Mouse (Mus musculus) megakaryocyte-erythroid progenitor cell, adult 5-6 weeks (primary cell): ENCODE results near the gene Gnaq. TPM values are rescaled to one million over a fixed set of nuclear protein-coding genes. Genes with fewer than 3 reads are reported as not detected.
"Not testable (repeated sequence)": the region's sequence is repeated elsewhere in the genome, so short reads cannot be mapped to it uniquely, and the experiment has no call there.

Source experiments
- ATAC-seq: replicated peaks from 2 replicates; pipeline ENCODE4 v1.8.0; 2016; ENCODE audit warnings: mild to moderate bottlenecking, inconsistent platforms; ENCODE audit not compliant: severe bottlenecking, poor library complexity, low FRiP score, low TSS enrichment
- total RNA-seq, 2 experiments: library from RNA; stranded (forward) in 1 of 2; stranded (reverse) in 1 of 2; fragments of 200-1000, 215-1000 nt in 1 of 2; fragments of >200 nt in 1 of 2; fragmentation: Nextera tagmentation in 1 of 2; gene quantifications; 2 replicates each; pipeline ENCODE4 v1.2.3; 2014 to 2017

Gnaq gene
- total RNA-seq, 2 experiments from 2014 or later, result 6.2 to 20.8 TPM

DNA sequence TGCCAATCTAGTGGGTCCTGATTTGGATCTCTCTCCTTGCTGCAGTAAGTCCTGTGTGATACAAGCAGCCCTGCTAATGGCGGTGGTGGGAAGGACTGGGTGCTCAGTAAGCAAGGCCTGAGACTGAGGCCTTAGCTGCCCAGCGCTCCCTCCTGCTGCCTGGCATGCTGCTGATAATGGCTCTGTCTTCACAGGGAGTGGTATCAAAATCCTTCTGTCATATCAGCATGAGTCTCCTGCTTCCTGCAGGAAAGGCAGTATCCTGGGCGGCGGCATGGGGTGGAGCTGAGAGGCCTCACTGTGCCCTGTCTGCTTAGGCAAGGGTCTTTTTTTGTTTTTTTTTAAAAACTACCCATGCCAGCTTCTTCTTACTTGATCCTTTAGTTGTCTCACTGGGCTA, 9.2 kb downstream of the Gnaq start:
- peak; percentile 97 for ATAC-seq

DNA sequence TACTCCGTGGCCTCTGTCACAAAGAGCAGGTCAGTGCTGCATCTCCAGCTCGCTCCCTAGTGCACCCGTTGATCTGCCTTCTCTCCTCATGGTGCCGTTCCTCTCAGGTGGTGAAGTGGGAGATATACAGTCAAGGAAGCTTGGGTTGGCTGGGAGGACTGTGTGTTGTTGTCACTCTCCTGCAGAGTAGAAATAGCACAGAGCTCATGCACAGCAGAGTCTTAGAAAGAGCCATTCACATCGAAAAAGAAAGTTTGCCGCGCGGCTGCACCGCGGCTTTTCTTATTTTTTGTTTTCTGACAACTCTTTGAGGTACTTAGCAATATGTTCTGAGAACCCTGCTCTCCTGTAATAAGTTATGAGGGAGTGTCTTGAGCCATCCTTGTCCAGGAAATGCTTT, 10.4 kb downstream of the Gnaq start:
- ATAC-seq, result no peak

DNA sequence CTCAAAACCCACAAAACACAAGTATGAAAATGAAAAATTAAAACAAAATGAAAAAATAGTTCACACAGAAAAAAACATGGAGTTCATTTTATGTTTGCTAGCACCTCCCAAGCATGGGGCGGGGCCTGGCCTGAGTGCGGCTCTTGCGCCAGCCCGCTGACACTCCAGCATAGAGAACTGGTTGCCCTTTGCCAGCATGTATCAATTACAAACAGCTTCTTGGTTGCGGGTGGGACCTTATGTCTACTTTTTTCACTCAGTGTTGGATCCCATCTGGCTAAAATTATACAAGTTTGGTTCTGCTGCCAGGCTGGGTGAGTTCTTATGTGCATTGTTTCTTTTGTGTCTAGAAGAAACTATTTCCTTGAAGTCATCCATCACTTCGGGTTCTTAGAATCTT, 14.8 kb downstream of the Gnaq start:
- ATAC-seq, result no peak

DNA sequence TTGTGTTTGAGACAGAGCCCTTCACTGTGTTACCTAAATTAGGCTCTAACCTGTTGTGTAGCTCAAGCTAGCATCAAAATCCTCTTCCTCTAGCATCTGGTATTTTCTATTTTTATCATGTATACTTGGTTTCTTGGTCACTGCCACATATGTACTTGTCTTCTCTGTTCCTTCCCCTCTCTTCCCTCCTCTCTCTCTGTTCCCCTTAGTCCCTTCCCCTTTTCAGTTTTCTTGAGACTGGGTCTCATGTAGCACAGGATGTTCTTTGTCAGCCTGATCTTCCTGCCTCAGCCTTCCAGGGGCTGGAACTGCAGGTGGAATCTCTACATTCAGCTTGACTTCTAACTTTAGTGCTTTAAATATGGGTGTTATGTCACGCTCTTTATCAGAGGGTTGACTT, 16.5 kb downstream of the Gnaq start:
- no peak for ATAC-seq

DNA sequence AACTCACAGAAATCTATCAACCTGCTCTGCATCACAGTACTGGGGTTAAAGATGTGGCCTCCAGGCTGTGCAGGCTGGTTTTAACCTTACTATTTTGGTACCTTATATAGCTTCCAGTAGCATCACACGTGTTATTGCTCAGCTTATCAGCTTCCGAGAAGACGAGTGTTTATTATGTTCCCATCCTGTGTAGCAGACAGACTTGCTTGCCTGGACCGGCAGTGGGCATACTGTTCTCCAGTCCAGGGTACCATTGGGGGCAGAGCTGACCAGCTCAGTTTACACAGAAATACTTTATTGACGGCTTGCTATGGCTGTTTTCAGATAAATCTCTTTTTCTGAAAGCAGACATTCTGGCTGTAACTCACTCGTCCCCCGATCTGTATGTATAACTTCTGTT, 17.7 kb downstream of the Gnaq start:
- no peak for ATAC-seq

DNA sequence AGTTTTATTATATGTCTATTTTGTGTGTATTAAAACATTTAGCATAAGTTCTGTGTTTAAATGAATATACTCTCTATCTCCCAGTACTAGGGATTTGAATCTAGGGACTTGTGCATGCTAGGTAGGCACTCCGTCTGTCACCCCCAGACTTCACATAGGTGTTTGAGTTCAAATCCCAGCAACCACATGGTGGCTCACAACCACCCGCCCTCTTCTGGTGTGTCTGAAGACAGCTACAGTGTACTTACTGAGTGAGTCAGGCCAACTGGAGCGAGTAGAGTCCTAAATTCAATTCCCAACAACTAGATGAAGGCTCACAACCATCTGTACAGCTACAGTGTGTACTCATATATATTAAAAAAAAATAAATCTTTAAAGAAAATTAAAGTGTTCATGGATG, 21.2 kb downstream of the Gnaq start:
- ATAC-seq, result no peak

DNA sequence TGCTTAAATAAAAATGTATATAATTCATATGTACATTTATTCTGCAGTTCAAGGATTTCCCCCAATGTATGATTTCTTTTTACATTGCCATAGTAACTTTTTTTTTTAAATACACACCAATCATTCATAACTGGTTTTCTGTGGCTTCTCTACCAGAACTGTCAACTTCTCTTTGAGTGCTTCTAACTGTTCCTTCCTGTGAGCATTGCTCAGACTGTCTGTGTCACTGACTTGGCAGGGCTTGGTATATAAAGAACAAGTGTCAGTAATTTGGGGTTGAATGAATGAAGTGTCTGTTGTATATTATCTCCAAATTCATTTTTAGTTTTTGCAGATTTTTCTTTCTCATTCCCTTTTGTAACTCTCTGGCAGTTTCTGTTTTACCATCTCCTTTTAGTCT, 21.8 kb downstream of the Gnaq start:
- no peak for ATAC-seq

DNA sequence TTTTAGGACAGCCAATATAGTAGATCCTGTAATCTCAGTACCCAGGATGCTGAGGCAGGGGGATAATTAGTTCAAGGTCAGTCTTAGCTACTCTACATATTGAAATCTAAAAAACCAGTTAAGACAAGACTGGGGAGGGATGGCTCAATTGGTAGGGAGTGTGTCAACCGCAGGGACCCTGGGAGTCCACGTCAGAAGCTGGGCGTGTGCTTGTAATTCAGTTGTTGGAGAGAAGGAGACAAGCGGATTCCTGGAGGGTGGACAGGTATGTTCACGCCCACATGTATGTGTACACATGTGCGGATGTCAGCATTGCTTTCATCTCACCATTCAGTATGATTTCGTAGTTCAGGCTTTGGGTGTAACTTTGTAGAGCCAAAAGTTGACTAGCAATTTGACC, 24.5 kb downstream of the Gnaq start:
- ATAC-seq, result no peak

DNA sequence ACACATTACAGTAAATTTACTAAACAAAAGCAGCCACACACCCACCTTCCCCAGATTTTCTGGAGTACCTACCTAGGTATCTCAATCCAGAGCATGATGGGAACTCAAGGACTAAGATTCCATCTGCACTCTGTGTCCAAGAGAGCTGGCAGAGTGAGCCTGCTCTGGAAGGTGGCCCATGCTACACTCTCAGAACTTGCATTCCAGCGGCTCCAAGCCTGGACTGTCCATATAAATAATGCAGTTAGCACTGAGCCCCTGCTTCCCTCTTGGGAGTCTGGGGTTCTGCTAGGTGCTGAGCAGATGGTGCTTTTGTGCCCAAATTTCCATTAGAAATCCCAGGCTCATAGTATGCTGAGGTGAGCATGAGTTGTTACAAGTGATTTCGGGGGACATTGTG, 28.1 kb downstream of the Gnaq start:
- no peak for ATAC-seq

DNA sequence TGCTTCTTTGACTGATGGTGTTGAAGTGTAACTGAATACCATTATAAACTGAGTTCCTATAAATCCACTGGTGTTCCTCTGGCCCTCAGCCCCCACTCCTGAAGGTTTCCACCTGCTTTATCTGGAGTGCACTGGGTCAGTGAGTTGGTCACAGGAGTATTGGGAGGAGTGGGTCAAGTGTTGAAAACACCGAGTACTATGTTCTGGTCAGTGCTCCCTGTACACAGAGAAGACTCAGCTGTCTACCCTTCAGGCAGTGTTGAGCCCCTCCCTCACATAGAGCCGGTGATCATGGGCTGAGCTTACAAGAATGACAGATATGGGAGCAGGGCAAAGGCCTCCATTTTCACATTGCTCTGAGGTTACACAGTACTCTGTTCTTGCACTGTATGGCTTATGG, 28.6 kb downstream of the Gnaq start:
- ATAC-seq, result no peak

DNA sequence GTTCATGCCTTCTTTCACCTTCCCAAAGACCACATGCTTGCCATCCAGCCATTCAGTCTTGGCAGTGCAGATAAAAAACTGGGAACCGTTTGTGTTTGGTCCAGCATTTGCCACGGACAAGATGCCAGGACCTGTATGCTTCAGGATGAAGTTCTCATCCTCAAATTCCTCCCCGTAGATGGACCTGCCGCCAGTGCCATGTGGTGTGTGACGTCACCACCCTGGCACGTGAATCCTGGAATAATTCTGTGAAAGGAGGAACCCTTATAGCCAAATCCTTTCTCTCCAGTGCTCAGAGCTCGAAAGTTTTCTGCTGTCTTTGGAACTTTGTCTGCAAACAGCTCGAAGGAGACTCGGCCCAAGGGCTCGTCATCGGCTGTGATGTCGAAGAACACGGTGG, 31.8 kb downstream of the Gnaq start:
- not testable (repeated sequence) for ATAC-seq

DNA sequence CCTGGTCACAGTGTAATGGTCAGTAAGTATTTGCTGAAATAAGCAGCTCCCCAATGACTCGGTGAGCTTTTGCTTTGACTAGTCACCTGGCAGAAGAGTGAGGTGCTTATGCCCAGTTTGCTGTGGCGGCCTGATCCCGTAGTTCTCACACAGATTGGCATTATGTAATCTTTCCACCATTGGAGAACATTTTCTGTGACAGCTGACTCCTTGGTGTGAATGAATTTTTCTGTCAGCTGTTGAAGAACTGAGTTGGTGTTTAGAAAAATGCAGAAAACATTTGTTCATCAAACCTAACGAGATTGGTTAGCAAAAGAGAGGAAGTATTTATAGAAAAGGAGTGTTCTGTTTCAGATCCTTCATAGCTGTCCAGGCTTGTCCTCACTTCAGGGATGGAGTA, 34.6 kb downstream of the Gnaq start:
- ATAC-seq, result no peak

DNA sequence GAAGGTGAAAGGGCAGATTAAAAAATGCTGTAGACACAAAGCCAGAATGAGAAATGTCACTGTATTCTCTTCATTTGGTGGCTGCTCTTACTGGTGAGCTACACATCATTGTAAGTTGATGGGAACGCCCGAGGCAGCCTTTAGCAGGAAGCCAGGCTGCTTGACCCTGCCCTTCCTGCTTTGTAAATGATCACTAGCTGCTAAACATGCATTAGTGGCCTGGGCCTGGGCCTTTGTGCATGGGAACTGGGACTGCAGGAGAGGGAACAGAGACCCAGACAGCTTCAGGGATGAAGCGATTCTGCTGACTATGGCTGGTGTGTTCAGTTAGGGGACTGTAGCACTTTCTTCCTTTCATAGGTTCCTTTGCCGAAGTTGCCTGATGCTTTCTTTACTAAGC, 35.6 kb downstream of the Gnaq start:
- ATAC-seq, result no peak

DNA sequence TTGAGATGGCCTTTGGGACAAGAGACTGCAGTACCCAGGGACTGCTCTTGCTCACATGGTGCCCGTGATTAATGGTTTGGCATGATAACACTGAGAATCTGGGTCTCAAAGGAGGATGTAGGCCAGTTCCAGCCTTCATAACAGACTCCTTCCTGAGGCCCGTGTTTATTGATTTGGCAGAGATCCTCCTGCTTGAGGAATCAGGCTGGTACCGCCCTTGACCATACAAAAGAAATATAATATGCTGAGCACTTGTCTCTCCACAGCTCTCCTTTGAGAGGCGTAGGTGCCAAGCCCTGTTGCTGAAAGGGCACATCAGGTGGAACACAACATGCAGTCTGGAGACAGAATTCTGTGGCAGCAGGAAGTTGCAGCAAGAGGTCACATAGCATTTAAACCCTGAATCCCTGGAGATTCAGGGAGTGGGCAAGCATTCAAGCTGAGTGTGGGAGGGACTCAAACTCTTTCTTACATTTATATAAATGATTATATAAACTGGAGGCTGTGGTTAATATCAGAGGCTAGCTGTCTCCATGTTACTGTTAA, 36.1 kb downstream of the Gnaq start:
- no peak for ATAC-seq

DNA sequence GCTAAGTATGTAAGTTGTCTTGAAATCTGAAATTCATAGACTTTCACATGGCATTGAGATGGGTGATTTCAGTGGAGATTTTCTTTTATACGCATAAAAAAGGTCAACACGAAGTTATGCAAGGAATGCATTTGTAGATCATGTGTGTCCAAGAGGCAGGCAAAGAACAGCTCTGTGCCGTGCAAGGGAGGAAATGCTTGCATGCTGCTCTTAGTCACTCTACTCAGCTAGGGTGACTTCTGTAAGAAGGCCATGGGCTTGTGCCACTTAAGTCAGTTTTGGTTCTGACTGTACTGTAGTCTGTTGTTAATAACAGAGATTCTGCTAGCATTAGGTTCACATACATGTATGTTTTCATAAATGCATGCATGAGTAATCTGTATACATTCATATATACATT, 38.1 kb downstream of the Gnaq start:
- ATAC-seq, result no peak

DNA sequence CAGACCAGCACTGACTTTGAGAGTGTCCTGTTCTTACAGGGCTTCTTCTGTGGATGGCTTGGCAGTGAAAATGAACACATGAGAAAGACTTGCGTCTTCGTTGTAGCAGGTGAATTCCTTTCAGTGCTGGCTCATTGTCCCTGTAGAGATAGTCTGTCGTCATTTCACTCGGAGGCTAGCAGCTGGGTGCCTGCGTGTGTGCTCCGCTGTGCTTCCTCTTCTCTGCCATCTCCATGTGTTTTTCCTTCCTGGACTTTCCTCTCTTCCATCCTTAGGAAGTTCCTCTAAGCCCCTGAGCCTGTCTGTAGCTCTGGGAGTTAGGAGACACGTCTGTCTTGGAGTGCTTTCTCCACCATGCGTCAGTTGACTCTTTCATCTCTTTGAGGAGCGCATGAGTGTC, 41.1 kb downstream of the Gnaq start:
- ATAC-seq, result no peak

DNA sequence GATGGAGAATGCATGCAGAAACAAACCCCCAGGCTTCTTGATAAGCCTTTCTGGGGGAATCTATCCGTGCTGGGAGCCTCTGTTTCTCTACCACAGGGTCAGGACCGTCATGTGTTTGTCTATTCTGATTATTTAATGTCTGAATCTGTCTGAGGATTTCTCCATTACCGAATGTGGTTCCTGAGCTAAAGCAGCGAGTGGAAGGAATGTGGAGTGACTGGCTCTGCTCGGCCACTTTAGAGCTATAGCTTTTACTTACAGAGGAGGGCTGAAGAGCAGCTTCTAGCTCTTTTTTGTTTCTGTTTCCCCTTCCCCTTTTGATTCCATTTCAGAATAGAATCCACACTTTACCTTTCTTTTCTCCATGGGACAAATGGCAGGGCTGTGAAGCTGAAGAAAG, 43.8 kb downstream of the Gnaq start:
- no peak for ATAC-seq

DNA sequence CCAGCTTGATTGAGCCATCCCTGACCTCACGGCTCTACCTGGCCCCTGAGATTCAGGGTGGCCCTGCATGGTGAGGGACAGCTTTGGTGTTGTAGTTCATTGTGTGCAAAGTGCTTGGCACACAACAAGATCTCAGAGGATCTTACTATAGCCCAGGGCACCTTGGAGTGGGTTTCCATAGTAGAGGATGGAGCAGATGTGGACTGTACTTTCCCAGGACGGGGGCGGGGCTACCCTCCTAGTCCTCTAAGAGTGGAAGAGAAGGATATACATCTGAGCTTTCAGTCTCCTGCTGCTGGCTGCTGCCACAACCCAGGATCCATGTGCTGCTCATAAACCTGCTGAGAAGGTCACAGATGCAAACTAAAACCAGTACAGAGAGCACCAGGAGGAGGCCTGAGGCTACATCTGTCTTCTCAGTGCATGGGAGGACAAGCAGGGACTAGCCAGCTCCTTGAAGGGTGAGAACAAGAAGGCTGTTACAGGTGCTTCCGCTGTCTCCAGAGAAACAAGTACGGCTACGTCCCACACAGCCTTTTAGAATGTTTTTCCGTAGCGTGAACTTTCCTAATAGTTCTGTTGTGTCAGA, 44.6 kb downstream of the Gnaq start:
- ATAC-seq, result no peak

DNA sequence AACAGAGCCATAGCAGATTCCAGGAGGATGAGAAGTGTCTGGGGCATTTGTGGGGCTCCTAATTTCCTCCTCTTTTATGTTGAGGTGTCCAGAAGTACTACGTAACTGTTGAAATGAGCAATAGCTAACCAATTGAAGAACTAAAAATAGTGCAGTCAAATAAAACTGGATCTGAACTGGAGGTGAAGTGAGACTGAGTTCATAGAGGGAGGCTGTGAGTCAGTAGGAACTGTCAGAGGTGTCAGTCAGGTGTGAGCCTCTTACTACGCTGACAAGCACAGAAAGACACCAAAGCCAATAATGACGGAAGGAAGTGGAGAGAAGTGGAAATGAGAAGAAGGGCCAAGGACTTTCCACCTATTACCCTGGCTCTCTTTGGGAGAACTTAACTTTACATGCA, 48.6 kb downstream of the Gnaq start:
- no peak for ATAC-seq

DNA sequence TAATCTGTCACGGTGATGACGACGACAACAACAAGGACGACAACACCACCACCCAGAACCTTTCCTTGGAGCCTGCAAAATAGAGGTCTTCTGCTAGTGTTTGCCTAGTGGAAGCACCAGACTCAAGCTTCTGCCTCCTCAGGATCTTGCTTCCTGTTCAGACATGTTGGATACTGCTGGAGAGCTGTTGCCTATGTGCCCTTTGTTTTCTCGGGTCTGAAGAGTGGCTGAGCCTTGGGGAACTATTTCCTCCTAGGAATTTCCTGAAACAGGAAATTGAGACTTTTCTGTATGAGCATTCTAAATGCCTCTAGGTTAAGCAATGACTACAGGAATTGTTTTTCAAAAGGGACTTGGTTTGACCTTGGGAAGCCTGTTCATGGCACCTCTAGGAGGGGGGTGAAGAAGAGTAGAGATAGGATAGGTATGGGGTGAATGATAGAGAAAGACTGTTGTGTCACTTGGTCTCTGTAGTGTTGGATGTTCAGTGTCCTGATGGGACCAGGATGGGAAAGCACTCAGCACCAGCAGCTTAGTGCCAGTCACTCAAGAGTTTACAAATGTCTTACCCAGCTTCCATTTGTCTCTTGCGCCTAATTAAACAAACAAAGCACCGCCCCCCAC, 49.3 kb downstream of the Gnaq start:
- ATAC-seq, result no peak

DNA sequence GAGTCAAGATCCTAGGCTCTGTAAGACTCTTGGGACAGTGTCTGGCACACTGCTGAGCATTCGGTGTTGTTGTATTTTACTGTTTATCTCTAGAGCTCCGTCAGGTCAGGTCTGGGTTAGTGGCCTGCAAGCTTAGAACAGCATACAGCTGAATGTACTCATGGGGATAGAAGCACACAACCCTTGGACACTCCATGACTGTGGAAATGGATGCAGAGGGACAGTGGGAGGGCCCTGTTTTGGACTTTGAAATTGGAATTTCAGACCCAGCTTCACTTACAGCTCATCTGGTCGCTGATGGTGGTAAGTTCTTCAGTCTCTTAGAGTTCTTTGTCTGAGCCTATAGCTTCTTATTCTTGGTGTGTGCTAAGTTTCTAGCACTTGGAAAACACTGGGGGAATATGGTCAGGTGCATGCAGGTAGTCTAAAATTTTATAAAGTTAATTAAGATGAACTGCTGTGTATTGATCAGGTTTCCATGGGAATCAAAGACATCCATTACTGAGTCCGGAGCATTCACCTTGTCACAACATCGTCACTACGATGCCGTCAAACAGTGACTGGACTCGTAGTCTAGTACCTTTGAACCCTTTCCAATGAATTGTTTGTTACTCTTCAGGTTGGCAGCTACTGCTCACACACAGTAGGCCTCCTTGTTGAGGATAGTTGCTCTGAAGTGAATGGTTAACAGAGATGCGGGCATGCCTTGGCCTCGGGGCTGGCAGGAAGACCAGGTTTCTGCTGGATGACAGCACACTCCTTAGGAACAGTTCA, 51.1 kb downstream of the Gnaq start:
- ATAC-seq, result no peak
